Mouse (Mus musculus) ovary, postnatal 14 days (tissue): ENCODE data around the gene Ten1.

Experiments used
- DNase-seq: peaks from one replicate; pipeline ENCODE4 v3.0.0; 2022; ENCODE audit warnings: low spot score

Ten1 gene

DNA sequence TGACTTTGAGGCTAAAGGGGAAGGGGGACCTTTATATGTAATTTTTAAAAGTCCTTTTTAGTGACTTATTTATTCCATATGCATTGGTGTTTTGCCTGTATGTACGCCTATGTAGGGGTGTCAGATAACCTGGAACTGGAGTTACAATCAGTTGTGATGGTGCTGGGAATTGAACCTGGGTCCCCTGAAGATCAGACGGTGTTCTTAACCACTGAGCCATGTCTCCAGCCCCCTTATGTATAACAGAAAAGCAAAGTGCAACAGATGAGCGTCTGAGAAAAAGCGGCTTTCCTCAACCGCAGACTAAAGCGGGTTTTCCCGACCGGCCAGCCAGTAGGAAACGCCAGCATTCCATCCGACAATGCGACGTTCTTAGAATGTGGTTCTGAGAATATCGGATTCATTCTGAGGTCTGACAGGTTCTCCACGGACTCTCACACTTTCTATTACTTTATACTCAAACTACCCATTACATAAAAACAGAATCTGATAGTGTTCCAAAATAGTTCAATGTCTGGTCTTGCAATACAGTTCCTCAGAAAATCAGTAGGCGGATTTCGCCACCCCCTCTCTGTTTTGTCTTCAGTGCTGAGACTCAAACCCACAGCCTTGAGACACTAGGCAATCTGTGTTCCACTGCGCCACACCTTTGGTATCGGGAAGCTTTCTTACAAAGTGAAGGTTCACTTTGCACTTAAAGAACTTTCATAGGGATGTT lies 1.6 kb upstream of the Ten1 start:
- DNase-seq: no peak

GRCm38 (mm10) chr11:116197584-116197906 lies 1.1 kb upstream of the Ten1 start:
- no peak for DNase-seq

DNA sequence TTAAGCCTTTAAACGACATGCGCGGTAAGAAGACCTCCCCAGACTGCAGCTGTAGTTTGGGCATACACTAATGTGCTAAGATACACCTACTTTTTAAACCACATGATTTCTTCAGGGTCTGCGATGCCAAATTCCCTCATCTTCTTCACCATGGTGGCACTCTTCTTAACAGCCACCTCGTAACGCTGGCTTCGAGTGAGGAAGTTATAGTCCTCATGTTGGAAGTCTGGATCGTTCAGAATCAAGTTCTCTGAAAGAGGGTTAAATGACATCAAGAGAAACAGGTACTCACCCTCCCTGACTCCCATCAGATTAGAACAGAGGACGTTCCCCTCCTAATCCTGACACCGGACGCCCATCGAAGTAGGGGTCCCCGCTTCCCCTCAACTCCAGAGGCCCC lies 523 bp upstream of the Ten1 start:
- DNase-seq: no peak

GRCm38 (mm10) chr11:116201151-116201550 lies 2.5 kb downstream of the Ten1 start:
- no peak for DNase-seq

- no peak for DNase-seq
Observed at GRCm38 (mm10) chr11:116203150-116203549, 4.5 kb downstream of the Ten1 start.

- no peak for DNase-seq
Observed at GRCm38 (mm10) chr11:116206678-116207077, 8.0 kb downstream of the Ten1 start.

GRCm38 (mm10) chr11:116208660-116209059 lies 10.0 kb downstream of the Ten1 start:
- DNase-seq: no peak

DNA sequence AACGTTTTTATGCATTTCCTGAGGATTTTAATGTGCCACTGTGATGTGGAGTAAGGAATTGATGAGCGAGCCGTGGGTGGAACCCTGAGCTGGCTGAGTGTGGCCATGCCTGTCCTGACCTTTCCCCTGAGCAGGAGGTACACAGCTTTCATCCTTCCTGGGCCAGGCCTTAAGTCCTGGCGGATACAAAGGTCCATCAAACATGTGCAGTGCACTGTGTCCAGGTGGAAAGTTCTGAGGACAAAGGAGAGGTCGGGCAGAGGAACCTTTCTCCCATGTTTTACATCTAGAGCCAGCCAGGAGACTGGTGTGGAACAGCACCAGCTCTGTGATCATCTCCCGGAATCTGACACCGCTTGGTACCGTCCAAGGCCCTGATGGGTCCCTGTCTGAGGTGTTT lies 10.6 kb downstream of the Ten1 start:
- DNase-seq: no peak

DNA sequence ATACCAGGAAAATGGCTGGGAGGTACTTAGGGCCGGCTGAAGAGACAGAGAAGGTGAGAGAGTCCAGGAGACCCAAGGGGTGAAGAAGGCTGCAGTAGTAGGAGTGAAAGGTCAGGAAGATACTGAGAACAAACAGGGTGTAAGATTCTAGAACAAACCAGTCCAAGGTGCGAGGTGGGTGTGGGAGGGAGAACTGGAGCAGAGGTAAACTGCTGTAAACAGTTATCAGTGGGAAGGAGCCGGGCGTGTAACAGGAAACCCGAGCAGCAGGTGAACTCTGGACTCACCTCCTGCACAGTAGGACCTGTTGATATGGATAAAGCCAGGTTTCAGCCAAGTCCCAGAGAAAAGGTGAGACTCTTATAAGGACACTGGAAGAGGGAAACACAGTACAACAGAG lies 12.0 kb downstream of the Ten1 start:
- no peak for DNase-seq

DNA sequence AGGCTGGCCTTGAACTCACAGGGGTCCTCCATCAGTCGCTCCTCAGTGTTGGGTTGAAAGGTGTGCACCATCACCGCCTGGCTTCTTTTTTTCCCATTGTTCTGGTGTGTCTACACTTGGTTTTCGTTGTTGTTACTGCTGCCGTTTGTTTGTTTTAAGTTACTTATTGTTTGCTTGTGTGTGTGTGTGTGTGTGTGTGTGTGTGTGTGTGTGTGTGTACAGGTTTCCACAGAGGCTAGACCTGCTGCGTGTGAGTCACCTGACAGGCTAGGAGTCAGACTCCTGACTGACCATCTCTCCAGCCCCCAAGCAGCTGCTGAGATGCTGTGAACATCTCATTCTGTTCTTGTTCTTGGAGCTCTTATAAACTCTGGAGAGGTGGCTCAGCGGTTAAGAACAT lies 14.2 kb downstream of the Ten1 start:
- no peak for DNase-seq

- DNase-seq: no peak
Observed at GRCm38 (mm10) chr11:116213877-116214510, 15.3 kb downstream of the Ten1 start.

DNA sequence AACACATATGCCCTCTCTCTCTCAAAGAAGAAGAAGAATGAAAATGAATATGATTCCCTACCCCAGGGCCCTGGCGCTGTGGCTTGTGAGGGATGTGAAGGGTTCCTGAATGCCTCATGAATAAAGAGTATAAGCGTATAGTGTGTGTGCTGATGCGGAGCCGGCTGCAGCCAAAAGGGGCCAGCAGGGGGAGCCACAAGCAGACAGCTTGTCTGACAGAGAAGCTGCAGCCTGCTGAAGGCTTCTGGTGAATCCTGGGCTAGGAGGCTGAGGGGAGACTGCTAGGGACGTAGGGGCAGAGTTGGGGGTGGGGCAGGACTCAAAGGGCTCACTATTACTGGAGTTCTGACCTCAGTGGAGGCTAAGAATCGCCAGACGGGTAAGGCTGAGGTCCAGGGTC lies 16.5 kb downstream of the Ten1 start:
- no peak for DNase-seq

DNA sequence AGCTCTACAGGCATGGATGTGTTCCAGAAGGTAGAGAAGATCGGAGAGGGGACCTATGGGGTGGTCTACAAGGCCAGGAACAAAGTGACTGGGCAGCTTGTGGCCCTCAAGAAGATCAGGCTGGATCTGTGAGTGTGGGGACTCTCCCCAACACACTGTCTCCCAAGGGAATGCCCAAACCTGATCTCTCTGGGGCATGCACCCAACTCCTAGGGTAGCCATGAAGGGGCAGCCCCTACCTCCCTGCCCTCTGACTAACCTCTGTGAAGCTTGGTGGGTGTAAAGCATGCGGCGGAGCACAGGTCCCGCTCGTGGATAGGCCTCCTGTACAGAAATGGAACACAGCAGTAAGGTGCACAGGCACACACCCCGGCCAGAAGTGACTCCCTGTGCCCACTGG lies 17.3 kb downstream of the Ten1 start:
- DNase-seq: no peak

GRCm38 (mm10) chr11:116216549-116216948 lies 17.9 kb downstream of the Ten1 start:
- DNase-seq: no peak

- no peak for DNase-seq
Observed at GRCm38 (mm10) chr11:116218263-116218662, 19.6 kb downstream of the Ten1 start.

- DNase-seq: peak; percentile 77
Observed at GRCm38 (mm10) chr11:116218737-116219400, 20.2 kb downstream of the Ten1 start.

- peak; percentile 64 for DNase-seq
Observed at GRCm38 (mm10) chr11:116219885-116220284, 21.2 kb downstream of the Ten1 start.

DNA sequence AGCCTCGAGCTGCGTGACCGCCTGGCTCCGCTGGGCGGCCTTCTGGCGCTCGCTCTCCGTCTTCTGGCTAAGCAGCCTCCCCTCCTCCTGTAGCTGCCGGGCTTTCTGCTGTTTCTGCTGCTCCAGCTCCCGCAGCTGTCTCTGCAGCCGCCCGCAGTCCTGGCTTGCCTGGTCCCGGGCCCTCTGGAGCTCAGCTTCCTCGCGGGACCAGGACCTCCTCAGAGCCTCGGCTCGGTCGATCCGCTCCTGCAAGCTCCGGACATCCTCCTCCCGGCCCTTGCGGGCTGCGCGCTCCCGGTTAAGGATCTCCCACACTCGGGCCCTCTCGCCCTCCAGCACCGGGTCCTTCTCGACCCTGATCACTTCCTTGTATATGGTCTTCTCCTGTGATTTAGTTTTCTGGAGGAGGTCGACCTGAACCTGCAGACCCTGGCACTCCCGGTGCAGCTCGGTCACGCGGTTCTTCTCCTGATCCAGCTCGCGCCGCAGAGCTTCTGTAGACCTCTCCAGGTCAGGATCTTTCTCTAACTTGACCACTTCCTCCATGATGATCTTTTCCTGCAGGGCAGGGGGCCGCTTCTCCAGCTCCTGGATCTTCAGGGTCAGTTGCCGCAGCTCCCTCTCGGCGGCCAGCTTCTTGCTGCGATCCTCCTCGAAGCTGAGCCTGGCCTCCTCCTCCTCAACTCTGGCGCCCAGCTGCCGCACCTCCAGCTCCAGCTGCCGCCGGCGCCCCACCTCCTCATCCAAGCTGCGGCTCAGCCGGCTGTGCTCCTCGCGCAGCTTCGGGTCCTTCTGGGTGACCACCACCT lies 23.5 kb downstream of the Ten1 start:
- DNase-seq: no peak

- DNase-seq: no peak
Observed at GRCm38 (mm10) chr11:116222740-116223059, 24.0 kb downstream of the Ten1 start.

- peak; percentile 77 for DNase-seq
Observed at GRCm38 (mm10) chr11:116226414-116226813, 27.8 kb downstream of the Ten1 start.

DNA sequence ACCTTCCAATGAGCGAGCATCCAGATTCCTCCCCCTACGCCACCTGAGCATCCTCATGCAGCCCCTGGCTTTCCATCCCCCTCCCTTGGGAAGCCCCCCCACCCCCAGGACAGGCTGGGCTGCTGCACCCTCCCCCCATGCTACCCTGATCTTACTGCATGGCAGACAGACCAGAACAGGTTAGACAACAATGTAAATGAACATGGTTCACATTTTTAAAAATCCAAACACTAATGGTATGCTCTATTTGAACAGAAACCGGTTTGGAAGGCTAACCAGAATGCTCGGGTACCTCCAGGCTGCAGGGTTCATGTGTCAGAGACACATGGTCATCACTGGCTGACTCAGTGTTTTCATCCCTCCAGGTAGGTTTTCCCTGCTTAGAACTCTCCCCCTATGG lies 30.0 kb downstream of the Ten1 start:
- no peak for DNase-seq

- DNase-seq: no peak
Observed at GRCm38 (mm10) chr11:116232427-116232826, 33.8 kb downstream of the Ten1 start.

GRCm38 (mm10) chr11:116234901-116235300 lies 36.2 kb downstream of the Ten1 start:
- DNase-seq: no peak
